Mouse (Mus musculus) heart, postnatal 0 days (tissue): Measurements from ENCODE around the gene Speg. TPM values are rescaled to one million over a fixed set of nuclear protein-coding genes. Genes with fewer than 3 reads are reported as not detected.
A peak's percentile ranks its signal among the peaks of the same experiment; 100 is the strongest.

Source experiments
- ATAC-seq: fragments of 200-750 bp; cut with Nextera tagmentation; 2 replicates; pipeline ENCODE4 v1.8.0; 2017; ENCODE audit warnings: low read depth, moderate number of reproducible peaks, moderate library complexity; ENCODE audit not compliant: insufficient read depth
- DNase-seq: peaks from one replicate; pipeline ENCODE4 v3.0.0-alpha.2; 2016; ENCODE audit warnings: low spot score
- H3K27ac ChIP-seq: fragments of 300-500 bp; sonication (generic); 2 replicates; pipeline ENCODE4 v1.5.1; 2014; ENCODE audit warnings: low read depth, mild to moderate bottlenecking
- H3K27me3 ChIP-seq: fragments of 300-500 bp; sonication (generic); 2 replicates; pipeline ENCODE4 v1.6.1; 2014; ENCODE audit warnings: low read length, mixed read lengths; ENCODE audit not compliant: control insufficient read depth, insufficient read depth
- H3K36me3 ChIP-seq: fragments of 300-500 bp; sonication (generic); replicated peaks from 2 replicates; pipeline ENCODE4 v1.6.1; 2014; ENCODE audit warnings: low read length, mixed read lengths; ENCODE audit not compliant: control insufficient read depth, insufficient read depth
- H3K4me1 ChIP-seq: fragments of 300-500 bp; sonication (generic); 2 replicates; pipeline ENCODE4 v1.6.1; 2014; ENCODE audit warnings: antibody characterized with exemption; ENCODE audit not compliant: control insufficient read depth, insufficient read depth
- H3K4me2 ChIP-seq: fragments of 300-500 bp; sonication (generic); 2 replicates; pipeline ENCODE4 v1.6.1; 2014; ENCODE audit warnings: low read depth, mild to moderate bottlenecking, low read length, moderate library complexity
- H3K4me3 ChIP-seq: fragments of 300-500 bp; sonication (generic); 2 replicates; pipeline ENCODE4 v1.5.1; 2014; ENCODE audit warnings: low read depth, low read length
- H3K9ac ChIP-seq: fragments of 300-500 bp; sonication (generic); replicated peaks from 2 replicates; pipeline ENCODE4 v1.6.1; 2014; ENCODE audit warnings: low read depth, low read length, mixed read lengths
- H3K9me3 ChIP-seq: fragments of 300-500 bp; sonication (generic); replicated peaks from 2 replicates; pipeline ENCODE4 v1.6.1; 2016; ENCODE audit warnings: low read length; ENCODE audit not compliant: control insufficient read depth
- CTCF ChIP-seq: IDR thresholded peaks from 2 replicates; pipeline ENCODE4 v1.5.1; 2016; ENCODE audit warnings: antibody characterized with exemption, control low read depth, low read depth
- EP300 ChIP-seq: IDR thresholded peaks from 2 replicates; pipeline ENCODE4 v1.6.1; 2016; ENCODE audit warnings: antibody characterized with exemption, low read depth
- whole genome bisulfite sequencing: fragments of 180-500 bp; shearing (Covaris S2); extraction: QIAGEN DNeasy Blood & Tissue Kit; methylation state at CpG from one replicate; pipeline ENCODE4 v1.1.7; 2014; 5-methylcytosine and 5-hydroxymethylcytosine counted together
- polyA plus RNA-seq: library from polyadenylated mRNA; unstranded; fragments of >200 nt; fragmentation: Nextera tagmentation; extraction: Ambion mirVana; gene quantifications from 2 replicates; pipeline ENCODE4 v1.2.1, GENCODE M21; 2015
- total RNA-seq: library from RNA; depleted of rRNA; stranded (reverse); fragments of >200 nt; gene quantifications from 2 replicates; pipeline ENCODE4 v1.2.3, GENCODE M21; 2014; ENCODE audit warnings: low replicate concordance

Gene Speg
- total and polyA plus RNA-seq, 2 experiments from 2014 or later: 30.2 to 95.0 TPM

DNA sequence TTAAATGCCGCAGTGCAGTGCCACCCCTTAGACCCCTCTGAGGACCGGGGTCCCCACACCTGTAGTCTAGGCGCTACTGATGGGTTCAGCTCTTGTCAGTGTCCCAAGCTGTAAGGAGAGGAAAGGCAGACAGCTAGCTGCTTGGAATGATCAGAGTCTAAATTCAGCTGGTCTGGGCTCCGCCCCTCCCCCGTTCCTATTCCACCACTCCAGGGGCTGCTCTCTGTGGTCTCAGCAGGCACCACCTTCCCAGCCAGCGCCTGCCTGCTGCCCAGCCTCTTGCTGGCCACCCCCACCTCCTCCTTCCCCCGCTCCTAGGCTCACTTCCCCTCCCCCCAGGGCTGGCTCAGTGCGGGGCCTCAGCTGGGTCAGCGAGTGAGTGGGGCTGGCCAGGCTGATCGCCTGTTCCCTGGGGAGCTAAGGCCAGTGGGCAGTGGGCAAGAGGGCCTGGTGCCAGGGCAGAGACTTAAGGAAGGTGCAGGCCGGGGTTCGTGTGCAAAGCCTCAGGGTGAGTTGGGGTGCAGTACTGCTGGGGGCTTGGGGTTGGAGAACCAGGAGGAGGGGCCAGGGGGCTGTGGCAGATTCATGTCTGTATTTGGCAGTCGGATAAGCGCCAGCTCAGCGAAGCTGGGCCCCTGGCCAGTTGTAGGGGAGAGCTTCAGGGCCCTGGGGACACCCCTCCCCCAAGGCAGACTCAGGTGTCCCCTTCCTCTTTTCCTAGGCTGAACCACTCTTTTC, 24.8 kb downstream of the Speg start:
- no peaks in the 10 kb centered on the region for H3K27me3 ChIP-seq
- DNase-seq (peak; percentile 96), ATAC-seq (peak; percentile 87)
- H3K4me2 ChIP-seq: peak overlapping the region; percentile 66
- peaks cover 22% of the 10 kb centered on the region for H3K4me1 ChIP-seq
- peaks cover 52% of the 10 kb centered on the region for H3K36me3 ChIP-seq
- TF ChIP-seq CTCF (no peak), EP300 (peak; percentile 68)
- 5% methylated on average over 15 of the region's 15 CpGs for WGBS
- peak overlapping the region; percentile 36 for H3K4me3 ChIP-seq
- H3K27ac ChIP-seq: peak overlapping the region; percentile 100
- peak overlapping the region; percentile 58 for H3K9ac ChIP-seq
- no peaks in the 10 kb centered on the region for H3K9me3 ChIP-seq

DNA sequence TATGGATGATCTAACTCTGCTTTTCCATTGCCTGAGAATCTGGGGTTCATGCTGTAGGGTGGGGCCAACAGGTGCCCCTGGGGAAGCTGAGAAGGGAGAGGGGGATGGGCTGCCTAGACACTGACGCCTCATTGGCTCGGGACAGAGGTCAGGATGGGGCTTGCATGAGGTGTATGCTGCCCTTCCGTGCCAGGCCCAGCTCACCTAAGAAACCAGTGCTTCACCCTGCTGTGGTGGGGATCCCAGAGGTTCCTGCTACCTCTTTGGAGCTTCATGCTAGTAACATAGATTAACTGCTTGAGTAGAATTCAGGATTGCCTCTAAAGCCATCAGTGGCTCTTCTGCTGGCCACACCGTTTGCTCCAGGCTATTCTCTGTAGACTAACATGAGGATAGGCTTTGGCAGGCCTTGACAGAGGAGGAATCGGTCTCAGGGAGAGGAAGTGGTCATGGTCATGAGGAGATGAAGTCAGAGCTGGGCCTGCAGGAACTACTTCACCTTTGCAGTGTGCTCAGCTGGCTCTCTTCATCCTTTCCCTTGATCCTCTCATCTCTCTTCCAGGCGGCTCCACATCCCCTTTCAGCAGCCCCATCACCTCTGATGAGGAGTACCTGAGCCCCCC, 25.5 kb downstream of the Speg start:
- Histone ChIP-seq H3K4me2 (peak overlapping the region; percentile 66), H3K9ac (peak overlapping the region; percentile 58), H3K27ac (peak overlapping the region; percentile 100), H3K36me3 (peaks cover 51% of the 10 kb centered on the region), H3K9me3 (no peaks in the 10 kb centered on the region), H3K4me1 (peaks cover 19% of the 10 kb centered on the region), H3K27me3 (no peaks in the 10 kb centered on the region), H3K4me3 (peak overlapping the region; percentile 36)
- no peak for TF ChIP-seq CTCF
- TF ChIP-seq EP300: 0 out of 2 replicates have a peak, but pooled peaks have one; percentile 22
- WGBS: 17% methylated on average over 6 of the region's 6 CpGs
- ATAC-seq (no peak), DNase-seq (no peak)

DNA sequence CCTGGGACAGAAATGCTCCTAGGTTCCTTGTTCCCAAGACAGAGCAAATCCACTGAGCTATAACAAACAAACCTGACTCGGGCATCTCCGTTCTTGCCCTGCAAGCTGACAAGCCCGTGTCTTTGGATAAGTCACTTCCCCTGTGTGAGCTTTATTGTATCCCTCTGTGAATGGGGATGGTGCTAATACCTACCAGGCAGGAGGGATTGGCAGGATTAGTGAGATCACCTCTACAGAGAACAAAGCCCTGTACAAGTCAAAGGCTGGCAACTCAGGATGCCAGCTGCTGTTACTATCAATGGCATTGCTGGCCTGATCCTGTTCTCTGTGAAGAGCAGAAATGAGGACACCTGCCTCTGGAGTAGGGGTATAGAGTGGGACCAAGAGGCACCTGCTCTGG, 30.4 kb downstream of the Speg start:
- Histone ChIP-seq H3K9me3 (no peaks in the 10 kb centered on the region), H3K4me1 (peaks cover 3% of the 10 kb centered on the region; the same call in 1 of the 2 replicates), H3K27me3 (no peaks in the 10 kb centered on the region), H3K4me3 (no peak overlapping the region), H3K27ac (no peak overlapping the region), H3K36me3 (peaks cover 67% of the 10 kb centered on the region), H3K4me2 (no peak overlapping the region), H3K9ac (no peak overlapping the region)
- TF ChIP-seq CTCF: no peak
- TF ChIP-seq EP300: no peak
- ATAC-seq: no peak
- DNase-seq: no peak
- 74% methylated on average over 3 of the region's 3 CpGs for WGBS

DNA sequence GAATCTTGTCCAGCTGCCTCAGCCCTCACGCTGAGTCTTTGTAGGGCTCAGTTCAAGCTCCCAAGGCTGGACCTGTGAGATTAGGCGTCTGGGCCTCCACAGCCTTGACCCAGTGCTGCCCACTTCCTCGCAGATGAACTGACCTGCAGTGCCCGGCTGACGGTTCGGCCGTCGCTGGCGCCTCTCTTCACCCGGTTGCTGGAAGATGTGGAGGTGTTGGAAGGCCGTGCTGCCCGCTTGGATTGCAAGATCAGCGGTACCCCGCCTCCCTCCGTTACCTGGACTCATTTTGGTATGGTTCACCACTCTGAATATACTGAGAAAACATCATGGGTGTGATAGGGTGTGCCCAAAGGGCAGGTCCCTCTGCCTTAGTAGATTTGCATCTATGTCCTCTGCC, 31.1 kb downstream of the Speg start:
- Histone ChIP-seq H3K9me3 (no peaks in the 10 kb centered on the region), H3K27me3 (no peaks in the 10 kb centered on the region), H3K4me2 (no peak overlapping the region), H3K36me3 (peaks cover 71% of the 10 kb centered on the region), H3K9ac (no peak overlapping the region), H3K4me3 (no peak overlapping the region), H3K4me1 (0 out of 2 replicates have a peak, but pooled peaks cover 3% of the 10 kb centered on the region), H3K27ac (peak overlapping the region; percentile 4; the same call in 1 of the 2 replicates)
- 86% methylated on average over 15 of the region's 15 CpGs for WGBS
- ATAC-seq: no peak
- DNase-seq: no peak
- TF ChIP-seq EP300: no peak
- no peak for TF ChIP-seq CTCF

DNA sequence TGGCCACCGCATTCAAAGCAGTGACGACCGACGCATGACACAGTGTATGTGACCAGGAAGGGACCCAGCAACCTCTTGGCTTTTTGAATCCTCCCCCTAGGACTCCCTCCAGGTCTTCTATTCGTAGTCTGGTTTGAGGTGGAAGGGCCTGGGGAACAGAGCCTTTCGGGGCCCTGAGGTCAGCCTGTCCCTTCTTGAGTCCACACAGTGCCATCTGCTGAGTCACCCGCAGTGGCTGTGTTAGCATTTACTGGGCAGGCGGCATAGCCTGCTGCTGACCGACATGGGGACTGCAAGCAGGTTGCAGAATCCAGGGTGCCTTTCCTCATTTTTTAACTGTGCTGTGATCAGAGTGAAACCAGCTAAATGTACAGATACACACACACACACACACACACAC, 32.0 kb downstream of the Speg start:
- no peak overlapping the region for H3K4me2 ChIP-seq
- peaks cover 69% of the 10 kb centered on the region for H3K36me3 ChIP-seq
- WGBS: 75% methylated on average over 9 of the region's 9 CpGs
- ATAC-seq: no peak
- H3K9ac ChIP-seq: no peak overlapping the region
- 0 out of 2 replicates have a peak, but pooled peaks cover 3% of the 10 kb centered on the region for H3K4me1 ChIP-seq
- H3K27me3 ChIP-seq: no peaks in the 10 kb centered on the region
- peak overlapping the region; percentile 63; the same call in 1 of the 2 replicates for H3K27ac ChIP-seq
- no peaks in the 10 kb centered on the region for H3K9me3 ChIP-seq
- H3K4me3 ChIP-seq: no peak overlapping the region
- TF ChIP-seq EP300 (no peak), CTCF (no peak)
- no peak for DNase-seq
